Mouse (Mus musculus): ENCODE results near the gene Slc39a11.

The Slc39a11 gene

DNA sequence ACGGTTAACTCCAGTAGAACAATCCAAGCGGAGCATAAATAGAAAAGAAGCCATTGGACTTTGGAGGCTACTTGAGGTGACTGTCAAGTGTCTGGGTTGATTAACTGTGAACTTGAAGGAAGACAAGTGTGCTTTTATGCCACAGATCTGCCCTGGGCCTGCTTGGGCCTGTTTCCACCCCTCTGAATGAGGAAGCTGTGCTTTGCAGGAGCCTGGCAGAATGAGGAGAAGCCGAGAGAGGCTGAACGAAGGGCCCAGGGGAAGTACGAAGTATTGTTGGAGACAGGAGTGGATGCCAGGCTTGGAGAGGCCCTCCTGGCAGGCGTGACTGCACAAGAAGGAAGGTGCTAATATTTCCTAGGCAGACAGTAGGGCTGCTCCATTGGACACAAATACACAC lies 378.0 kb downstream of the Slc39a11 start:
- peak; percentile 22 to 26 for DNase-seq

DNA sequence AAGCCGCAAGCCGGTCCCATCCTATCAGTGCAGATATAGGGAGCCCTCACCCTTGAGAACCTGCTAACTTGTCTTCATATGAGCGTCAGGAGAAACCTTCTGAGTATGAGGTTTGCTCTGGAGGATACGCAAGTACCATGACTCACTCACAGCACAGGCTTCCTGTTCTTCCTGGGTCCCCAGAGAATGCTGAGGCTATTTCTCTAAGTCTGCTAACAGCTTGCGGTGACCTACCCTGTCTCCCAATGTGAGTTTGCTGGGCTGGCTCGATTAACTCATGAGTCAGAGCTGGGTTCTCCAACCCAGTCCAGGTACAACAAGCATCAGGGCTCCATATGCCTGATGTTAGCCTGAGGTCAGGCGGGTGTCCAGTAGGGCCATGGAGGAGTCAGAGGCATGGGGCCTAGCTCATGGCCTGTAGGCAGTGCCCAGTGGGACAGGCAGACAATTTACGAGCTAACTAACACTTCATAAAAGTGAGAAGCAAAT lies 381.0 kb downstream of the Slc39a11 start:
- no peak for DNase-seq

DNA sequence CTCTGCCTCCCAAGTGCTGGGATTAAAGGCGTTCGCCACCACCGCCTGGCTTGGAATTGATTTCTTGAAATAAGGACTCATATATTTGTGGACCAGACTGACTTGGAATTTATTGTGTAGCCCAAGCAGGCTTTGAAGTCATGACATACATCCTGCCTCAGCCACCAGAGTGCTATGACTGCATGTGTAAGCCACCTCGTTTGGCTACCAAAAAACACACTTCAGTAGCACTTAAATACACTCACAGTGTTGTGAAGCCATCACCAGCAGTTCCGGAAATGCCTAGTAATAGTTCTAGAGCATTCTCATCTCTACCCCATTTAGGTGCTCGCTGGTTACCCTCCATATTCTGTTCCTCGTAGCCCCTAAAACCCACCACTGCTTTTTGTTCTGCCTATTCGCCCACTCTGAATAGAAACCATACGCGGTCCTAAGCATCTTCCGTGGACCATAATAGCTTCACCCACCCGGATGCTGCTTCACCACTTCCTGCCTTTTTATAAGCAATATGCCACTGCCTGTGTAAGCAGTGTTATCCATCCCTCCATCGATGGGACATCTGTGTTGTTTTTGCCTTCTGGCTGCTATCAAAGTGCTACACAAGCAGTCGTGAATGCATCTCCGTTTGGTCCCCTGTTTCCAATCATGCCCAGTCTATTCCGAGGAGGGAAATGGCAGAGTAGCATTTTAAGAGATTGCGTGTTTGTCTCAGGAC lies 382.2 kb downstream of the Slc39a11 start:
- DNase-seq, result no peak

DNA sequence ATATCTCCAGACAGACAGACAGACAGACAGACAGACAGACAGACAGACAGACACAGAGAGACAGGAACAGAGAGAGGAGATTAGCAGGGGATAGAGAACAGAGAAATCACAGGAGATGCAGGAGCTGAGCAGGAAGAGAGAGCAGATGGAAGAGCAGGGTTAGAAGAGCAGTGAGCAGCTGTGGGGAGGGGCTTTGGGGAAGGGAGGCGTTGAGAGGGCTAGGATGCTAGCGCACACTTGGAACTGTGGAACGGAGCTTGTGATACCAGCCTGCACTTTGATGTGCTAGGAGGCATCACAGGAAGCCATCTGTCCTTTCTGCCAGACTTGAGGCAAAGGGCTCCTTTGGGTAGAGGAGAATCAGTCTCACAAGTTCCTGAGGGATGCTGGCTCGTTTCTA lies 383.2 kb downstream of the Slc39a11 start:
- DNase-seq, result no peak

DNA sequence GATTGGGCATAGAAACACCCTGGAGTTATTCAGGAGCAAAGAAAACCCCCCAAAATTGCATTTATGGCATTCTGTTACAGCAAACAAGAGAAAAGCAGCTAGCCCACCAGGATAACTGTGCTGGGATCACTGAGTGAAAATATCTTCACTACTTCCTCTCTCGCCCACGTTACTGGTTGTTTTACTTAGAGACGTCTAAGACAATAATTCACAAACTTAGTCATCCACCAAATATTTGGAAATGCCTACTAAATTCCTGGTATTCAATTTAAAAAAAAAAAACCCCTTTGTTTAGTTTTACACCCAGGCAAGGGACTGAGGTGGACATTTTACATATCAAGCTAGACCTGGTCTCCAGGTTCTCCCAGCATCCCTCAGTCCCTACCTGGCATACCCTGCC lies 384.3 kb downstream of the Slc39a11 start:
- no peak for DNase-seq

DNA sequence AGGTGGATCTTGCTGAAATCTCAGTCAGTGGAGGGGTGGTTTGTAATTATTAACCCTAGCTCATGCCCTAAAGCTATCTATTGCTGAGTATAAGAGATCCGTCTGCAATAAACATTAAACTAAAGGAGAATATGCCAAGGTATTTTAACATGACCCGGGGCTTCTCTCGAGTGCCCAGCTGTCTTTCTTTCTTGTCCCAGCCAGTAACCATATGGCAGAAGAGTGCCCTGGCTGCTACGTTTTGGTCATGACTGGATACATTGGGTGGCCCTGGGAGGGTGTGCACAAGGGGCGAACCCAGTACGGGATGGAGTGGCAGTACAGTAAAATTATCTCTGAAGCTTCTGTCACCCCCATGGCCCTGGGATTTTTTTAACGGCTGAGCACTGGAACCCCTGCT lies 385.9 kb downstream of the Slc39a11 start:
- no peak for DNase-seq

DNA sequence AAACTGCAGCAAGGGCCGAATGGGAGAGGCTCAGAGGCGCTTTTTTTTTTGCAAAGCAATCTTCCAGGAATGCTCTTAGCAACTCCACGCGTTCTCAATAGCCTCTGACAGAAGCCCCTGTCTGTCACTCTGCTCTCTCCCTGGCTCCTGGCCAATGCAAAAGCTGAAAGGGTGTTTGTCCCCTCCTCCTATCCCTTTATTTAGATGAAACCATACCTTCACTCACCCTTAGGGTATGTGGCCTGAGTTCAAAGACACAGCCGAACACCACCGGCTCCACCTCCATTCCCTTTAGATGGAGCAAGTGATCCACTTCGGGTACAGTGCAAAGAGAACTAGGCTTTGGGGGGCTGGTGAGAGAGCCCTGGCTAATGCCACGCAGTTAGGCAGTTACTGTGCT lies 387.8 kb downstream of the Slc39a11 start:
- no peak for DNase-seq

DNA sequence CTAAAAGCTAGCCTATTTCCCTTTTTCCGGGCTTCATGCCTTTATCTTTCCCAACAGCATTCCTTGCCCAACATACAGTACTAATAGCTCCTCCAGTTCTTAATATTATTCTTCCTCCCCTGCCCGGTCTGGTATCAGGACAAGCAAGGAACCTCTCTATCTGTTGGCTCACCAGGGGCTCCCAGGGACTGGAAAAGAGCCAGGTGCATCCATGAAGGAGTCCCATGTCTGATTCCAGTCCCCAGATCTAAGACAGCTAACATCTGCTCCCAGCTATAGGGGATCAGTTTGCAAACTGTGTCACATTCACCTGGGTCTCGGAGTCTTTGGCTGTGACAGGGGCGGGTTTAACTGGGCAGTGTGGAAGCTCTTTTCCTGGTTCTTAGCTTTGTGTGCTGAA lies 388.5 kb downstream of the Slc39a11 start:
- no peak for DNase-seq

DNA sequence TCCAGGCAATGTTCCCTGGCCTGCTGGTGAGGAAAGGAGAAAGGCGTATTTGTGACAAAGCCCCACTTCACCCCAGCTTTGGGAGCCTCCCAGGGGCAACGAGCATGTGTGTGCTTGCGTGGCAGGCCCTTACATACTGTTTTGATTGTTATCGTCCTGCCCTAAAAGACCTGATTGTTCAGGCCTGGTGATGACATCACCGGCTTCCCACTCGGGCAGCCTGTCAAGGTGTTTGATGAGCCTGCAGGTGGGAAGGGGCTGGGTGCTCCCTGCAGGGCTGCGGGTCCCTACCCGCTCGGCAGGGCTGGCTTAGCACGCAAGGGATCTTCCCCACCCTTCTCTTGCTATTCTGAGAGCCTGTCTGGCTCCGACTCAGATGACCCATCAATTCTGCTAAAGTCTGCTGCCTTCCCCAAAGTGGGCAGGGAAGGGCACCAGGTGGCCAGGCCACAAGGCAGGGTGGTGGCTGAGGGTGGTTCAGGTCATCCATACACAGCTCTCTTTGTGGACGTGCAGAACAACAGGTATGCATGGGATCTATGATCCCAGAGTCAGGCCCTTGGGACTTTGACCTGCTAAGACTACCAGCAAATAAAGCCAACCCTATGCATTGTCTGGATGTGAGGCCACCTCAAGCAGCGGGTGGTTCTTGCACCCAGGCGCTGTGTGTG lies 390.0 kb downstream of the Slc39a11 start:
- no peak for DNase-seq

DNA sequence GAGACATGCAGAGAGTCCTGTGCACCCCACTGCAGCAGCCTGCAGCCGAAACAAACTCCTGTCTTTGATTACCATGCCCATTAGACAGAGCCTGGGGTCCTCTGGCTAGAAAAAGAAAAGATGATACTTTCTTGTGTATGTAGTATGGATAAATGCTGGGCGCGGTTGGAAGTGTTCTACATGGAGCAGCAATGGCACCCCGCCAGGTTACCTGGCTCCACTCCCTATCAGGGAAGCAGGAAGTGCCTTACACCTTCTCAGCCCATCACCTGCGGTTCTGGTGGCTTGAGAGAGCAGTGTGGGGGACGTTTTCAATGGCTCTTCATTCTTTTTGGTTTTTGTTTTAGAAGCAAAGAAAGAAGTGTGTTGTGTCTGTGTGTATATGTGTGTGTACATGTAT lies 391.9 kb downstream of the Slc39a11 start:
- no peak for DNase-seq

DNA sequence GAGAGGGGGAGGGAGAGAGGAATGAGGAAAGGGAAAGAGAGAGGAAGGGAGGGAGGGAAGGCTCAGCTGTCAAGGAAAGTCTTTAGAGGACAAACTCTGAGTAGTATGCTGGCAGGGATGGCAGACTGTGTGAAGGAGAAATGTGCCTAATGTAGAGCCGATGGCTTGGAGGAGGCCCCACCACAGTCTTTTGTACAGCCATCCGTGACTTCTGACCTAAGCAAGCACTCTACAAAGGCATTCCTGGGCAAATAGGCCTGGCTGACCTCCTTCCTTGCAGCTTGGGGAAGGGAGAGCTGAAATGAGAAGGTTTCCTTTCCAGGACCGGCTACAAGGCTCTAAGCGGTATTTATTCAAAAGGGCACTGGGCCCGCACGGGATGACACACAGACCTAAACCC lies 395.2 kb downstream of the Slc39a11 start:
- no peak for DNase-seq

DNA sequence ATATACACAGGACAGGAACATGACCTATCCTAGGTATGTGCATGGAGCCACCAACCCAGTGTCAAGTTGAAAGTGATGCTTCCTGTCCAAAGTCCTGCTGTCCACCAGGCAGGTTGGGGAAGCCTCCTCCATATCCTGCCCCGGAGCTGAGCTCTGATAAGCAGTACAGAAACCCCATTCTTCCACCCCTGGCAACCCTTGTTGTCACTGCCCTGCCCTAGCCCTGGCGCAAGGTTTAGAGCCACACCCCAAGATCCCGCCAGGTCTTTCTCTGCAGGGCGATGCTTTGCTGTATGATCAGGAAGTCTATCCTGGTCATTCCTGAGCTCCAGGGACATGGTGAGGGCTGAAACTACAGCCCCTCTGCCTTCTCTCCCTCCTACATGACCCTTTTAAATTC lies 396.7 kb downstream of the Slc39a11 start:
- DNase-seq, result no peak

DNA sequence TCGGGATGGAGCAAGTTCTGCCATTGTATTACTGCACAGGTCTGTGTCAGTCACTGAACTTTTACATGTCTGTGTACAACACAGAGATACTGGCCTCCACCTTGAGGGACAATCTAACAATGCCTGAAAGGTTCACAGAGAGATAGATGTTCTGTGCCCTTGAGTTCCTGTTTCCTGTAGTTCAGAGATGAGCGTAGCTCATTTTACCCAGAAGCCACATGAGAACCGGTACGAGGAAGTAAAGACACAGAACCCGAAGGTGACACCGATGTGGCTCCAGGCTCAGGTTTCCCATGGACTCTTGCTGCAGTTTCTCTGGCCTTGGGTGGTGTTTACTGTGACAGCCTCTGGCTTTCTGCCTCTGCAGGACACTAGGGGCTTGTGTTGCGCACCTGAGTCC lies 398.7 kb downstream of the Slc39a11 start:
- no peak for DNase-seq

DNA sequence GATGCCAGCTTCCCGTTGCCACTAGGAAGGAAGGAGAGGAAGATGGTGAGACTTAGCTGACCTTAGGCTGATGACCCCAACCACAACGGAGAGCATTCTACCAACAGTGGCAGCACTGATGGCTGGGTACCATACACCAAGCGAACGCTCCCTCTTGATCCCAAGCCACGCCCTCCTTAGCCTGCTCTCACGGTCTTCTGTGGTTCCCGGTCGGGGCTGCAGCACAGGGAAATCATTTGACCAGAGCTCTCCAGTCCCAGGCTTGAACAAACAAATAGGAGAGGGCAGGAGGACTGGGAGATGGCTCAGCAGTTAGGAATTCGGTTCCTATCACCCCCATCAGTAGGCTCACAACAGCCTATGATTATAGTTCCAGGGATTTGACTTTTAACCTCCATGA lies 403.4 kb downstream of the Slc39a11 start:
- DNase-seq, result no peak

DNA sequence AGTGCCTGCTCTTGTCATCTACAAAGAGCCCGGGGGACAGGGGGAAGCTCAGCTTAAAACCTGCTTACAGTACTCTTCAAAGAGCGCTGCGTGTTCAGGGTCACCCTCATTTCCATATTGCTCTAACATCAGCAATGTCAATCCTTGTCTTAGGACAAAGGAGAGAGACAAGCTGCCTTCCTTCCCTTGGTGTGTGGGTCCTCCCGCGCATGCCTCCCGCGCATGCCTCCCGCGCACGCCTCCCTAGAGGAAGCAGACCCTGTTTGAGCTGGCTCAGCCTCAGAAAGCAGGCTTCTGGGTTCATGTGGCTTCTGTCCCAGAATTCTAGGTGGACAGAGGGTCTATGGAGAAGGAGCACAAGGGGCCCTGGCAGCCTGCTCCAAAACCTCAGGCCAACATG lies 404.2 kb downstream of the Slc39a11 start:
- DNase-seq, result no peak

DNA sequence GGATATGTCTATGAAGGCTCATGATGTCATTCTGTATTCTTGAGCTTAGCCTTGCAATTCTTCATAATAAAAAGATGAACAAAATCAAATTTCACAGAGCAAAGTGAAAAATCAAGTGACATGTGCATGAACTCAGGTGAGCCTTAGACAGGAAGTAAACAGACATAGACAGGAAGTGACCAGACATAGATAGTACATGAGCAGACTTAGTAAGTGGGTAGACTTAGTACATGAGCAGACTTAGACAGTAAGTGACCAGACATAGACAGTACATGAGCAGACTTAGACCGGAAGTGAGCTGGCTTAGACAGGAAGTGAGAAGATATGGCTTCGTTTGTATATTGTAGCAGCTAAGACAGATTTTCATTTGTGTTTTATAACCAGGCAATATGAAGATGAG lies 415.4 kb downstream of the Slc39a11 start:
- no peak for DNase-seq

DNA sequence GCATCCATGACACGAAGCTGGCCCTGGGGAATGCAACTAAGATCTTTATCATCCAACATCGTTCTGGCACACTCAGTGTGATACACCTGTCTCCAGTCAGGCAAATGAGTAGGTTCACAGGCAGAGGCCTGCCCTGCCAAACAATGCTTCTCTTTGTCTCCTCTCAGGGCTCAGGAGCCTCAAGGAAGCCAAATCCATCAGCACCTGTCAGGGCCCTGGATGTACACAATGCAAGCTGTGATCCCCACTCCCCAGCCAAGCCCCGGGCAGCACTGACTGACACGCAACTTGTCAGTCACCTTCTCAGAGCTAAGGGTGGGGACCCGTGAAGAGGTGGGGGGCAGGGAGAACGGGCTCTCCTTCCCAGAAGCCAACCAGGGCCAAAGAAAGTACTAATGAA lies 417.8 kb downstream of the Slc39a11 start:
- no peak for DNase-seq

DNA sequence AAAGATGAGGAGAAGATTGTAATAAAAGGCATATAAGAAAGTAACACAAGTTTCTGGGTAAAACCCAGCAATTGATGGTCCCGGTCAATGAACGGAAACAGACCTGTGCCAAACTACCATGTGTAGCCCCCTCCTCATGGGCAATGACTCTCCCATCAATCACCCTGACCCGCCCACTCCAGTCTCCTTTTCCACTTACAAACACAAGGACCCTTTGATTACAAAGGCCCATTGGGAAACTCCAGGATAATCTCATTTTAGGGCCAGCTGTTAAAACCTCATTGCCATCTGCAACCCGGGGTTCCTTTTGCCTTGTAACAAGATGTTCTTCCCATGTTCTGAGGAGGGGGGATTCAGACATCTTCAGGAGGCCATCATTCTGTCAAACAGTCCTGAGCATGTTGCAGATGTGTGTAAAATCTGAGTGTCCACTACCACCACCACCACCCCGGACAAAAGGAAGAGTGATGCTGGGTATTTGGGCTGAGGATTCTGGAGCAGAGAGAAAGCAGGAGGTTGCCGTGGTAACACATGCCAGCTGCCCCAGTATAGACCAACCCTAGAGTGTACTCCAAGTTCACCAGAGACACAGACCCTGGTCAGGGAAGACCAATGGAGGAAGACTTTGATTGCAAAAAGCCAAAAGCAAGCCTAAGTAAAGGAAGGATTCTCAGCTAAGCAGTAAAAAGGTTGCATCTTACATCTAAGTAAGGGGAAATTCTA lies 419.3 kb downstream of the Slc39a11 start:
- no peak for DNase-seq

DNA sequence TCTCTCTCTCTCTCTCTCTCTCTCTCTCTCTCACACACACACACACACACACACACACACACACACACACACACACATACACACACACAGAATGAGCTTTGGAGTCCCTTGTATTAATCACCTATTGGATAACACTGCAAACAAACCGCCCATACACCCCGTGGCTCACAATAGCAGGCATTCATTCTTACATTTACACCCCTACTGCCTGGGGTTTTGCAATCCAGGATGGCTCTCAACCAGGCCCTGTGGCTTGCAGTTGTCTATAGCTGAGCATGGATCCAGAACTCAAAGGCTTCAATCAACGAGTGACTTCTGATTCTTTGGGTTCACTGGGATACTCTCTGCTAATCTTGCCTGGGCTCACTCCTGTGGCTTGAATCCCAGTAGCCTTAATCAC lies 424.1 kb downstream of the Slc39a11 start:
- no peak for DNase-seq

DNA sequence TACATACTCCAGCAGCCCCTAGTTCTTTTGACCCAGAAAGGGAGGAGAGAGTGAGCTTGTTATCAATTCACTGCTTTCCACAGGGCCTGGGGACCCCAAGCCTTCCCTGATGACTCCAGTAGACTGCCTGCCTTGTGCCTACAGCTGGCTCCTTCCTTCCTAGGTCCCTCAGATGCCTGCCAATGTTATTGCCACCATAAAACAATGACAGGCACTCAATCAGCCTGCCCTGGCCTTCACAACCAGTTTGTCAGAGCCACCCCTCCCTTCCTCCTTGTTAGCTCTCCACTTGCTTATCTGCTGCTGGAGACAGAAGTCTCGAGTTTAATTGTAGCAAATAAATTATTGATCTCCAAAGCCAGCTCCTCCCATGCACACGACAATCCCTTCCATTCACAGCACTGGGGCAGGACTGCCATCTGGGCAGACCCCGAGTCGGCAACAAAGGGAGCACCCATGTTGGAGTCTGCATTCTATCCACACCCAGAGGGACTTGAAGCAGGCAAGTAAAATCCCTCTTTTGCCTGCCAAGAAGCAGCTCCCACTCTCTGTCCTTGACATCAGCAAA lies 426.0 kb downstream of the Slc39a11 start:
- DNase-seq, result no peak

DNA sequence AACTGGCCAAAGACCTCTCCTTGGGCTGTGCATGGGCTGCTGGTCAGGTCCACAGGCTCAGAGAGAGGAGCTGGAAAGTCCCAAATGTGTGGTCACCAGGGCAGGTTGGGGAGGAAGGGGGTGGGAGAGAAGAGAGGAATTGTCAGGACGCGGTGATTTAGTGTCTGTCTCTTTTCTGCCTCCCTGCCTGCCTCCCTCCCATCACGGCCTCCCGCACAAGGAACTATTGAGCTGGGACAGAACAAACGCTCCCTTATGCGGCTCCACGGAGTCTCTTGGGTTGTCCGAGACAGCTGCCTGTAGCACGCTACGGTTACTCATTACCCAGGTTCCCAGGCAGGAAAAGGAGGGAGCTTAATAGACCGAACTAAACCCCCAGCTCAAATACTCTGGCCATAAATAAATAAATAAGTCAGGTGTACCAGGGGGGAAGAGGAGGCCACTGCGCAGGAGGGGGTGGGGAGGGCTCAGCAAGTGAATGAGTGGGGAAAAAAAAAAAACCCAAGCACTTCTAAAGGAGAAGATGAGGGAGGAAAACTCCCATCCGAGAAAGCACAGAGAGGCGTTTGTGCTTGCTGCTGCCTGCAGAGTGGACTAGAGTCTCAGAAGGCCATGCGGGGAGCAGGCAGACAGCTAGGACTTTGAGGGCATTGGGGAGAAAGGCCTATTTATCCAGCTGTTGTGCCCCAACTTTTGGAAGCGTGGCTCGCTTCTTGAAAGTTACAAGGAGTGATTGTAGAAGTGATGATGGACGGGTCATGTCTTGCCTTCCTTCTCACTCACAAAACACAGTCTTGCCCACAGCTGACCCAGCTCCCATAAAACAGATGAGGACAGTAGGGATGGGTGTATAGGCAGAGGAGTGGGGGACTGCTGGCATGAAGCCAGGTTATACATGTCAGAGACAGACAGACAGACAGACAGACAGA lies 428.3 kb downstream of the Slc39a11 start:
- no peak for DNase-seq

DNA sequence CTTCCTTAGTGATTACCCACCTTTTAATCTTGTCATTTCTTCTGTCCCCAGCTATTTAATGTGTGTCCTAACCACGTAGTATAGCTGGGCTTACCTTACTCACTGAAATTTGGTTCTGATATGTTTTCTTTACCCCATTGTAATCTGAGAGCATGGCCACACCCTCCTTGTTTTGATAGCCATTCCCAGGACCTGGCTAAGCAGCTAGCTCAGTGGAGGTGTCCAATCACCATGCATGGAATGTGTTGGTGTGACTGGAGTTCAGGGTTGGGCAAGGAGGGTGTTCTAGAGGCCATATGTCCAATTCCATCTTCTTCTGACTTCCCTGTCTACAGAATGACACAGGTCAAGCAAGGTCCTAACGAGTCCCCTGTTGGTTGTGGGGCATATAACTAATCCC lies 429.2 kb downstream of the Slc39a11 start:
- DNase-seq, result no peak

DNA sequence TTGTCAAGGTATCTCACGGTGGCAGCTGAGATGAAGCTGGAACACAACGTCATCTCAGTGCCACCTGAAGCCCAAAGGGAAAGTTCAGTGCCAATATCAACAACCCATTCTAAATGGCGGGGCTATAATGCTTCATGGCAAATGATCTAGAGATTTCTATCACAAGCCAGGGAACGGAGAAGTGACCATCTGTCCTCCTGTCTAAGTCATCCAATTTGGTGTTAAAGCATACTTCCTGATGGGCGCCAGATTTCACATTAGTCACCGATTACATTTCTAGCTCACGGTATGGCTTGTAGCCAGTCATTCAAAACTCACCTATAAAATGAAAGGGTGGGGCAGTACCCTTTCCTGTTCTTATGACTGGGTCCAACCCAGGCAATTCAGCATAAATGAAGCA lies 435.1 kb downstream of the Slc39a11 start:
- DNase-seq, result no peak

Data from lung, adult 18-20 months (tissue).